Mouse (Mus musculus) frontal cortex, postnatal 36 days (tissue): Measurements from ENCODE around the gene Eif4e1b.
A peak's percentile ranks its signal among the peaks of the same experiment; 100 is the strongest.

Experiments used
- DNase-seq, 2 experiments: peaks; one replicate each; pipeline ENCODE4 v3.0.0; 2022; ENCODE audit warnings: low spot score in 2 of 2

The Eif4e1b gene

DNA sequence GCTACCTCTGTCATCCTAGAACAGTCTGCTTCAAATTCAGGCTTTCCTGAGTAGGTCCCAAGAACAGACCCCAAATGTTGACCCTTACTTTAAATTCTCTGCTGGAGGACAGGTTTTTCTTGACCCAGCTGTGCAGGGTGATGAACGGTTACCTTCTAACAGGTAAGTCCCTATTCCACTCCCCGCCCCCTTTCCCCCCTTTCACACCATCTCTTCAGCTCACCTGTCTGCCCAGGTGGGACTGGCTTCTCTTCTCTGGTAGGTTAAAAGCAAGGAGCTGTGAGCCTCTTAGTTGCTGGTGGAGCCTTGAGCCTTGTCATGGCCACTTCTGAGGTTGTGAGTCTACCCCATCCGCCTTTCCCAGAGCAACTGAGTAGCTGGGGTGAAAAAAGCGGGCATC, at the start of gene Eif4e1b:
Gene Eif4e1b, plus strand, starts transcription at position 301 of the 400 bp plus-strand sequence.
- DNase-seq, result no peak

DNA sequence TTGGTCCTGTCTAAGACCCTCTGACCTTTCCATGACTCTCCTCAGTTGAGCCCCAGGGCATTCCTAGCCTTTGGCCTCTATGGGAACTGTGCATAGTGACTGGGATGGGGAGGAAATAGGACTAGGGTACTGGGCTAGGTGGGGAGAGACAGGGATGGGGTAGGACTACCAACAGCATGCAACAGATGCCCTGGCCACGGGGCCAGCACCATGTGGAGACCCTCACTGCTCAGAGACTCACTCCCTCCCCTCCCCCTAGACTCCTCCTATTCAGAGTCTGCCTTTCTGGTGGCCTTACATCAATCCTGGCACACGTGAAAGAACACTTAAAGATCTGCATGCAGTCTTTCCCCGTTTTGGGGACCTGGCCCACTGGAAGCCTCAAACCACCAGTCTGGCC, 46.9 kb upstream of the Eif4e1b start:
- no peak for DNase-seq

DNA sequence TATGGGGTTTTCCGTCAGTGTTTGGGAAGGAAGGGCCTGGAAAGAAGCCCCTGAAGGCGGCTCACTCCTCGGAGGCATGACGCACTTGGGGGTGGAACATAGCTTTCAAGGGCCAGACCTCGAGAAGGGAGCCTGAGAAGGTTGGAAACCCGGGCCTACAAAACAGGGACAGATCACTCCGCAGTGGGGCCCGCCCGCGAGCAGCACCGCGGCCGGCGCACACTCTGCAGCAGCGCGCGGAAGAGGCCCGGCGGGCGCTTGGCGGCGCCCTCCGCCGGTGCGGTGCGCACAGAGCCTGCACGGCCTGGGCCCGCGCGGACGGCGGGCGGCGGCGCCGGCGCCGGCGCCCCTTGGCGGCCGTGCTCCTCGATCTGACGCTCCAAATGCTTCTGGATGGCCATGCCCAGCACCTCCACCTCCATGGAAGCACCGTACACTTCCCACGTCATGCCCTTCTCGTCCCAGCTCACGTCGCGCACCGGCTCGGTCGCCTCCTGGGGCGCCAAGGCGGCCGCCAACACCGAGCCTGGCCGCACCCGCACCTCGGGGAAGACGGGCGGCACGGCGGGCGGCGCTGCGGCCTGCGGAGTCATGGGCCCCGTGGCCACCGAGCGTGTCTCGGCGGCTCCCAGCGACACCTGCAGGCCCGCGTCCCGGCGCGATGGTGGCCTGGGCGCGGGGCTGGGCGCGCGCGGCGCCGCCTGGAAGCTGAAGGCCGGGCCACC, 46.1 kb upstream of the Eif4e1b start:
- DNase-seq, result no peak

DNA sequence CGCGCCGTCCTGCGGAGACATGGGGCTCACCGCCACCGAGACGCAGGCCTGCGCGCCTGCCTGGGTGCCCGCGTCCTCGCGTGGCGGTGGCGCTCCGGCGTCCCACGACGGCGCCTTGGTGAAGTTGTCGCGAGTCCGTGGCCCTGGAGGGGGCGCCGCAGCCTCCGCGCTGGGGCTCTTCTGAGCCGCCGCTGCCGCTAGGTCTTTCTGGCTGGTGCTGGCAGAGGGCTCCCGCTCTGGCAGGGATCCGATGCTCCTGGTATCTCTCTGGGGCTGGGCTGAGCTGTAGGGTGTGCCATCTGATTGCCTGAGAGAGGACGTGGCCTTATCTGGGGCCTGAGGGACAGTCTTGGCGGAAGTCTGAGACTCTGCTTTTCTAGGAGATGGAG, 45.6 kb upstream of the Eif4e1b start:
- DNase-seq, result no peak

DNA sequence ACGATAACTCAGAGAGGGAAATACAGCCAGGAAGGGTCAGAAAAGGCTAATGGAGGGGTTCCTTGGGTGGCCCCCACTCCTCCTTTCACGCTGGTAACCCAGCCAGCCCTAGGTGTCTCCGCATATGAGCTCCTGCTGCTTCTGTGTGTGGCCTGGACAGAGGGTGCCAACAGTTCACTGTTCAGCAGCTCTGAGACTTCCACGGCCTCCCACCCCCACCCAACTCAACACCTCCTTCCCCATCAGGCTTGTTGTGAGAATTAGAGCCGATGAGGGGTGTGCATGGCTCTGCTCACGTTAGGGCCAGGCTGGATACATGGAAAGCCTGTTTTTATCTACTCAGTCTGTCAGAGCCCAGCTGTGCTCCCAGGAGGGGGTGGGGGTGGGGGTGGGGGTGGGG, 37.7 kb upstream of the Eif4e1b start:
- no peak for DNase-seq

DNA sequence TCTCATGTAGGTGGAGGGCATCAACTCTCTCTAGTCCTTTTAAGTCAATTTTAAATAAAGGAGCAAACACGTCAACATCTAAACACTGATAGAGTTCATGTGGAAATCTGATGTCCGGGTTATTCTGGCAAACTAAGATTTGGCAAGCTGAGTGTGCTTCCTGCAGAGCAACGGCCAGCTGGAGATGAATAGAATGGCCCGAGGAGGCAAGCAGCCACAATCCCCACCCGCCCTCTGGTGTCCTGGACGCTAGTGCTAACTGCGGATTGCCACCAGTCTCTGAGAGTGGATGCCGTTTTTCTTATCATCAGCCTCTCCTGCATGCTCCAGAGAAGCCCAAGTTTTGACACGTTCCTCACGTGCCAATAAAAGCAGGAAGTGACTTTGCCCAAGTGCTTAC, 36.9 kb upstream of the Eif4e1b start:
- DNase-seq, result no peak

DNA sequence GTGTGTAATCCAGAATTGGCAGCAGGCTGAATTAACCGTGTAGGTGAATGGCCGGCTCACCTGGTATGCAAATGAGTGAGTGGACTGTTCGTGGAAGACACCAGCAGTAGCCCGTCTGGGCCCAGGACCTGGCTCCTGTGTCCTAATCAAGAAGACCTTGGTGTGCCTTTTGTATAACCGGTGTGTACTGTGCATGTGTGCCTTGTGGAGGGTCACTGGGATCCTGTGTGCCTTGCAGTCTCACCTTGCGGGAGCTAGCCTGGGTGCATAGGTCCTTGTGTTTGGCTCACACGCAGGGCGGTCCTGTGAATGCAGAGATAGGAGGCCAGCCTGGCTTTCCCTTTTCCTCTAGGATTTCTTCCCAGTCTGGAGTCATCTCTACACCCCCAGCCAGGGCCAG, 35.6 kb upstream of the Eif4e1b start:
- DNase-seq, result no peak

DNA sequence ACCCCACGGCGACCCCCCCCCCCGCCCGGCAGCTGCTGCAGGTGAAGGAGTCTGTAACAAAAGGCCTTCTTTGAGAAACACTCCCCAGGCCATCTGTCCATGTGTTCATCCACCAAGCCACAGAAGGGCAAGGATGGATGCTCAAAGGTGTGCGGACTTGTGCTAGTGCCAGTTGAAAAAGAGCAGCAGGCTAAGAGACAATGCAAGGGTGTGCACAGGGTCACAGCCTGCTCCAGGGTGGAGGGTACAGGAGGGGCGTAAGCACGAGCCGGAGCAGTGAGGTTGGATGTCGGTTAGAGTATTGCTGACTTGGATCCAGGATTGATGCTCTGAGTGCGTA, 35.1 kb upstream of the Eif4e1b start:
- DNase-seq, result no peak

DNA sequence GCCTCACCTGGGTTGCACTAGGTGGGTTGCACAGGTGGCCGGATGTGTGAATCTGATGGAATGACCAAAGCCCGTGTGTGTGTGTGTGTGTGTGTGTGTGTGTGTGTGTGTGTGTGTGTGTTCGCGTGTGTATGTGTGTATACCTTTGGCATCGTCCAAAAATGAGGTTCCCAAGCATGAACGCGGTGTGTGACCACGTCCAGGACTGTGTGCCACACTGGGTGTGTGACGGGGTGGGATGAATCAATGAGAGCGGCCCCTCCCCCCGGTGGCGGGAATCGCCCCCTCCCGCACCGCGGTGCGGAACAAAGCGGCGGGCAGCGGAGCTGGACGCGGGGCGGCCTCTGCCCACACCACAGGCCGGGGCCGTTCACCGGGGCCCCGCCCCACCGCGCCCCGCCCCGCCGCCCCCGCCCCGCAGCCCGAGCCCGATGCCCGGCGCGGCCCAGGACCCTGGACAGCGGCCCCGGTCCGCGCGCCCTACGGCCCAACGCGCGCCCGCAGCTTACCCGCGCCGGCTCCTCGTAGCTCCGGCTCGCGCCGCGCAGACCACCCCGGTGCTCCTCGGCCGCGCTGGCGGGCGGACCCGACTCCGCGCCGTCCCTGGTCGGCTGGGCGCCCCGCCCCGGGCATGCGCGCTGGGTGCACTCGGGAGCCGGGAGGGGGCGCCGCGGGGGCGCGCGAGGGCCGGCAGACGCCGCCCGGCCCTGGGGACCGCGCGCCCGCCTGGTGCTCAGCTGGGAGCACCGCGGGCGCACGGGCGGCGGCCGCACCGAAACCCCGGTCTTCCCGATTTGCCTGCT, 34.5 kb upstream of the Eif4e1b start:
- DNase-seq, result peak in 1 of 2 experiments; percentile 61

DNA sequence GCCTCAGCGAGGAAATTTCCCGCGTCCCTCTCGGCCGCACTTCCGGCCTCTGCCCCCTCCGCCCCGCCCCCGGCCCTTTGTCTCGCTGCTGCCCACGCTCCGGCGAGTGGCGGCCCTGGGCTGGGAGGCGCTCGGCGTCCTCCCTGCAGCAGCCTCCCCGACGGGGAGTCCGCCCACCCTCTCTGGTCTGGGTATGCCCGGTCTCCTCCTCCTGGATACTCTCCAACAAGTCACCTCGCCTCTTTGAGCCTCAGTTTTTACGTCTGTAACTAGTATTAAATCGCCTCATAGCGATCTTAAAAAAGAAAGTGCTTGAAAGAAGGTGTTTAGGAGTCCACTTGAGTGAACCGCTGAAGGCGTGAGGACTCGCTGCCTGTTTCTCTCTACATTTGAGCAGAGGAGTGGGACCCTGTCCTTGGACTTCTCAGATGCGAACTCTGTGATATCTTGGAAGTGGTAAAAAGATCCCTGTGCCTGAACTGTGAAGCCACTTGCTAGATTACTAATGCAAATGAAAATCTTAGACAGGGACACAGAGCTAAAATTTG, 33.9 kb upstream of the Eif4e1b start, which contains the start of gene Gprin1:
Gene Gprin1, minus strand, starts transcription at position 11 of the 548 bp plus-strand sequence.
- no peak for DNase-seq

DNA sequence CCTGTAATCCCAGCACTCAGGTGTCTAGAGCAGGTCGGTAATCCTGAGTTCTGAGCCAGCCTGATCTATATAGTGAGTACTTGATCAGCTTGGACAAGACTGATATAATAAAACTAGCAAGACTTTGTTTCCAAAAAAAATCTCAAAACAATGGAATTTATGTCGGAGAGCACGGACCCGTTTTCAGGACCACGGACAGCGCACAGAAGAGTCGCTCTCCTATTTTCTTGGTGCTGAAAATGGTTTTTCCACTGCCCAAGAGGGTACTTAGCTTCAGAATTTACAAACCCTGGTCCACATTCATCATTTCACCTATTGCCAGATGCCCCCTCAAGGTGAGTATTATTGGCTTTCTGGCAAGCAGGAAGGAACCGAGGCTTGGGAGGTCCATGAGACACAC, 33.1 kb upstream of the Eif4e1b start:
- no peak for DNase-seq

DNA sequence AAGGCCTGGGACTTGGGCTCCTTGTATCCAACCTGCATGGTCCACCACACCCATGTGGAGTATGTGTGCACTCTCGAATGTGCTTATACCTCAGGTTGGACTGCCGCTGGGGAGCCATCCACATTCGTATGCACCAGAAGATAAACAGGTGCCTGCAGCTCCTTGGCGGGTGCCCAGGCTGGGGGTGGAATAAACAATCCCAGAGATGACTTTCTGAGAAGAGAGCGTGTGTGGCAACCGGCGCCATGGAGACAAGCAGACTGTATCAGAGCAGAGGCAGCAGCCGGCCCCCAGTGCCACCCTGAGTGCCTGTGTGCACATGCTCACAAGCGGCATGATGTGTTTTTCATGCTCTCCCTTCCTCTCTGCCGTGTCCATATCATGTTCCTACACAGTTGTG, 31.1 kb upstream of the Eif4e1b start:
- peak; percentile 86 to 91 for DNase-seq

DNA sequence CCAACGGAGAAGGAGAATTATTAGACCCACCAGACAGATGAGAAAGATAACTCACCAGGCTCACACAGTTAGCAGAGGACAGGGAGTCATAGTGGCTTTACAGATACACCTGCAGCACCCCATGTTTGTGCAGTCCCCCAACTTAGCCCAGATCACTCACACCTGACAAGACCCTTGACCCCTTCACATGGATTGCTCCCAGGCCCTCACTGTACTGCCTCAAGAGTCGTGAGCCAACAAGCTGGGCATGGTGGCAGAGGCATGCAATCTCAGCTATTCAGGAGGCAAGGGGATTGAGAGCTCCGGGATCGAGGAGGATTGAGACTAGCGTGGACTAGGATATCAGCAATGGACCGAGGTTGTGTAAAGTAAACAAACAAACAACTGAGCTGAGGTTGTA, 30.1 kb upstream of the Eif4e1b start:
- no peak for DNase-seq

DNA sequence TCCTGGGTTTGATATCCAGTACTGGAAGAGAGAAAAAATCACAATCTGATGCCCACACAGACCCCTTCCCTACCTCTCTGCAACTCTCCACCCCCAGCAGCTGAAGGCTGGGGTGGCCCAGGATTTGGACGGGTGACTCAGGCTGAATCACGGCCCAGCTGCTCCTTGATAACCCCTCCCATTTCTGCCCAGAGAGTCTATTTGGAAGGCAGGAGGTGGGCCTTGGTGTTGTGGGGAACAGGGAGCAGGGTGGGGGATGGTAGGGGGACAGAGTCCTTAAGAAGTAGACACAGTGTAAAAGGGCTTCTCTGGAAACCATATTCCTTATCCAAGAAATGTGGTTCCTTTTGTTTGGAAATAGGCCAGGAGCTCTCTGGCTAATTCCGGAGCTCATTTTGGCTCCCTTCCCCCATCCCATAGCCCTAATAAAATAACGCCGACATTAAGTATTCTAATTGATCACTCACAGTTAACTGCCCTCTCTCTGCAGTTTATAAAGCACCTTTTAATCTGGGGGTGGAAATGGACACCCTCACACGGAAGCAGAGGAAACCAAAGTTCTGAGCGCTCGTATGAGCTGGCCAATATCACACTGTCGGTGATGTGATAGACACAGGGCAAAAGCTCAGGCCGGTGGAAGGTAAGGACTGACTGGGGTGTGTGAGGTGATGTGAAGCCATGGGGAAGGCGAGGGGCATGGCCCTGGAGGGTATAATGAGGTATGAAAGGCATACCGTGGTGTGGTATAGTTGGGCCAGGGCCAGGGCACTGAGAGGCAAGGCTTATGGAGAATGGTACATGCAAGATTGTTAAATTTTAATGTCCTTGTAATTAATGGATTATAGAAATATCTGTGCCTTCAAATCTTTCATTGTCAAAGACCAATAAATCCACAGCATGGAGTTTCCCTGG, 29.4 kb upstream of the Eif4e1b start:
- no peak for DNase-seq

DNA sequence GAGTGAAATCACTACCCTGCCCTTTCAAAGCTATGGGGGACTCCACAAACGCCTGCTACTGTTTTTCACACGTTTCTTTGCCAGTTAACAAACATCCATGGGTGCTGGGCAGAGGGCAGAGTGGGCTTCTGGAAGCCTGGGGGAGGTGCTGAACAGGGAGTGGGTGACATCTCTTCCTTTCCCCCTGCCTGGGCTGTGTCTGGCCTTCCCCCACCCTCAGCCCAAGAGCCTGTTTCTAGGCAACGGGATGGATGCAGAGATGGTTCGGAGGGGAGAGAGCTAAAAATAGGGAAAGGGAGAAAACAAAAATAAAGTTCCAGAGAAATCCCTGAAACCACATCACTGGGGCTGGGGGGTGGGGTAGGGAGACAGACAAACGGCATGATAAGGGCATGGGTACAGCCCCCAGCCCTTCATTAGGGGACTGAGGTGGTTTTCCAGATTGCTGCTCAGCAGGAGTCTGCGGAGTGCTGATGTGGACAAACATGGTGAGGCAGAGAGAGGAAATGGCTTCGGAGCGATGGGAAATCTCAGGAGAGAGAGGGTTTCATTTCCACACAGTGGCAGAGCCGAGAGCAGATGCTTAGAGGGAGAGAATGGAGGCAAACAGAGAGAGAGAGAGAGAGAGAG, 28.5 kb upstream of the Eif4e1b start:
- peak in 1 of 2 experiments; percentile 61 for DNase-seq

DNA sequence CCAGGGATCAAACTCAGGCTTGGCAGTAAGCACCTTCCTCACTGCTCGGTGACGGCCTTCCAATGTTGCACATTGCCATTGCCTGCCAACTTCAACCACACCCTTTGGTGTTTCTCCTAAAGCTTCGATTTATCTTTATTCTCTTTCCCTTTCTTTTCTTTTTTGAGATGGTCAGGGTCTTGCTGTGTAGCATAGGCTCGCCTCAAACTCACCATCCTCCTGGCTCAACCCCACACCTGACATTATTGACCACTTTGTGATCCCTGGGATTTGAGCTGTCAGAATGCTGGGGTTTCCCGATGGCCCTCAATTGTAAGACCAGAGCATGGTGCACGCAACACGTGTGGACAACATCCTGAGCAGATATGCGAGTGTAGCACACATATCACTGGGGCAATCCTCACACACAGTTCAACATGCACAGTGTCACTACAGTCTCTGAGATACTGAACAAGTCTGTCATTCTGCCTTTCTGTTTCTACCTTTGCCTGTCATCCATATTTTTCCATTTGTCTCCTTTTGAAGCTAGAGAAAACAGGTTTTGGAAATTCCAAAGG, 27.6 kb upstream of the Eif4e1b start:
- no peak for DNase-seq

DNA sequence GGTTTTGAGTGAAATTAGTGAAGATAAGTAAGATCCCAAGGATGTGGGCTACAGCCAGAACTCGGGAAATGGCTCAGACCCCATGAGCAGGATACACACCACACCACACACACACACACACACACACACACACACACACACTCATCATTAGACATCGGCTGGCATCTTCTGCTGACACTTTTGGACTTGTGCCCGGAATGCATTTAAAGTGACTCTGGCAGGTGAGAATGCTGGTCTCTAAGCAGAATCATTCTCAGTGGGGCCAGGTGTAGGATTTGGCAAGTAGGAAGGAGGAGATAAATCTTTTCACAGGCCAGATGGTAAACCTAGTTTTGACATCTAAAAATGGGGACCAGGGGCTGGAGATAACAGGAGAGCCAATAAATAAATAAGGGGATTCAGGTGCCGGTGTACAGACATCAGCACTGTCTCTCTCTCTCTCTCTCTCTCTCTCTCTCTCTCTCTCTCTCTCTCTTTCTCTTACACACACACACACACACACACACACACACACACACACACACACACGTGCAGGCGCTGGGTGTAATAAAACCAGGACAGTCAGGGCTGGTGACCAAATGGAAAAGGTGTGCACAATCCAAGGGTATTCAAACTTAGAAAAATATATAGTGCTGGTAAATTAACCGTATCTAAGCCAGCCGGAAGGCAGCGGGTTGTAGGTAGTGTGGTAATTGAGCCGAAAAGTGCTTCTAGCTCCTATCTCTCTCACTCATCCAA, 26.5 kb upstream of the Eif4e1b start:
- DNase-seq, result peak in 1 of 2 experiments; percentile 54

DNA sequence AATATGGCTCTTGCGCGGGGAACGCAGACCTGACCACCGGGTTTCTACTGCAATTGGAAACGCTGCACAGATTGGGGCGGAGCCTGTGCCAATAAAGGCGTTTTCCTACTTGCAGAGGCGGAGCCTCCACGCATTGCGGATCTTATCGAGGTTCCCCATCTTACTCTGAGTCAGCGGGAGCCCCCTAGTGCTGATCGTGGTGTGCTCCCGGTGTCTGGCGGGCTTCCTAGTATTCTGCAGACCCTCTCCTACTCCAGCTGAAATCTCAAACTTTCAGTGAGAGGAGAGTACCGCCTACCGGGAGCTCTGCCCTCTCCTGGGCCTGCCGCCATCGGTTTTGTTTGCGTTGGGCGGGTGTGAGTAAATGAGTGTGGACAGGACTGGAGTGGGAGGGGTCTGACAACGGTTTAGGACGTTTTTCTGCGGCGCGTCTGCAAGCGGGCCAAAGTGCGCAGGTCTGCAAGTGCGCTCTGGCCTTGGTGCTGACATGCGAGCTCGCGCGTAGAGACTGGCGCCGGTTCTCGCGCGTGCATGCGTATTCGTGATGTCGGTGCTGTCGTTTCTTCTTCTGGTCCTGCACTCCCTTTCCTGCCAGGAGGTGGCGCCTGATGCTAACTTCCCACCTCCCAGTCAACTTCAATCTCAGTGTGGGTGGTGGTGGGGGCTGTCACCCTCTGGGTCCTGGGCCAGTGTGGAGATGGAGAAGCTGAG, 25.6 kb upstream of the Eif4e1b start:
- peak; percentile 90 to 94 for DNase-seq

DNA sequence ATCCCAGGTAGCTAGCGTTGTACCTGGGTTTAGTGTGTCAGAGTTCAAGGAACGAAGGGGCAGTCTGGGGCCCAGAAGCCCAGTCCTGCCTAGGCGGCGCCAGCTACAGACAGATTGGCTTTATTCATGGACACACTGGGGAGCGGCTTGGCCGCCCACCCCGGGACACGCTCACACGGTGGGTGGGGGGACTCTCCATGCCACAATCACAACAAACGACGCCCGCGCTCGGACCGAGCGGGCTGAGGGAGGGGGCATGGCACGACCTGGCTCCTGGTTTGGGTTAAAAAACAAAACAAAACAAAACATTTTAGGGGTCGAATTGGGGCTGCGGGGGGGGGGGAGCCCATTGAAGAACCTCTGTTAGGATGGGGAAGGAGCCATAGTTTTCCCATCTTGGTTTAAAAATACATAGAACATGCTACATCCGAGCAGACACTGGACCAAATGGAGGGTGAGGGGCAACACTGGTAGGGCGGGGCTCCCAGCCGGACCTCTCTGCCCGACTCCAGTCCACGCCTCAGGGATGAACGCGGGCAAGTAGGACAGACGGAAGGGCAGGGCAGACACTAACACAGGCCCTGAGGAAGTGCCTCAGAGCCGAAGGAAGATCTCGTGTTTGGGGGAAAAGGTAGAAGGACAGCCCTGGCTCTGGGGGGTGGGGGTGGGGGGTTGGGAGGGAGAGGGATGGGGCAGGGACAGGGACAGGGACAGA, 24.9 kb upstream of the Eif4e1b start:
- no peak for DNase-seq
